Mouse (Mus musculus) retina, postnatal 7 days (tissue): ENCODE data around the gene Rnpc3.
"Not testable (repeated sequence)": the region's sequence is repeated elsewhere in the genome, so short reads cannot be mapped to it uniquely, and the experiment has no call there.

Experiments used
- DNase-seq: peaks from one replicate; pipeline ENCODE4 v3.0.0-alpha.2; 2012; ENCODE audit warnings: low read depth, low spot score

Gene Rnpc3

GRCm38 (mm10) chr3:113629606-113630359, at the start of gene Rnpc3:
TSS of gene Rnpc3 (minus strand) at chr3:113630149.
- peak; percentile 98 for DNase-seq

GRCm38 (mm10) chr3:113656940-113657339, 27.0 kb upstream of the Rnpc3 start:
- DNase-seq = no peak

- no peak for DNase-seq
These were observed 24.4 kb upstream of the Rnpc3 start for GRCm38 (mm10) chr3:113654335-113654734.

- not testable (repeated sequence) for DNase-seq
These were observed 21.4 kb upstream of the Rnpc3 start for GRCm38 (mm10) chr3:113651386-113651785.

- DNase-seq = no peak
These were observed 9.6 kb upstream of the Rnpc3 start for GRCm38 (mm10) chr3:113639545-113639944.

- no peak for DNase-seq
These were observed 4.3 kb upstream of the Rnpc3 start for GRCm38 (mm10) chr3:113634220-113634619.

- no peak for DNase-seq
These were observed 1.7 kb upstream of the Rnpc3 start for GRCm38 (mm10) chr3:113631611-113632010.

- DNase-seq = no peak
These were observed 615 bp upstream of the Rnpc3 start for GRCm38 (mm10) chr3:113630564-113630963.

GRCm38 (mm10) chr3:113606599-113606998, 23.4 kb downstream of the Rnpc3 start, which contains the start of gene Amy1:
TSS of gene Amy1 (minus strand) at chr3:113606699.
- DNase-seq = no peak

GRCm38 (mm10) chr3:113590844-113591243, 39.1 kb downstream of the Rnpc3 start:
- no peak for DNase-seq

GRCm38 (mm10) chr3:113574578-113574977, 55.4 kb downstream of the Rnpc3 start:
- DNase-seq = no peak

- DNase-seq = no peak
These were observed 55.8 kb downstream of the Rnpc3 start for GRCm38 (mm10) chr3:113574138-113574537.

- no peak for DNase-seq
These were observed 57.8 kb downstream of the Rnpc3 start for GRCm38 (mm10) chr3:113572158-113572557.
